ENCODE assay signal across 10 mouse cellular contexts in the genomic region with DNA sequence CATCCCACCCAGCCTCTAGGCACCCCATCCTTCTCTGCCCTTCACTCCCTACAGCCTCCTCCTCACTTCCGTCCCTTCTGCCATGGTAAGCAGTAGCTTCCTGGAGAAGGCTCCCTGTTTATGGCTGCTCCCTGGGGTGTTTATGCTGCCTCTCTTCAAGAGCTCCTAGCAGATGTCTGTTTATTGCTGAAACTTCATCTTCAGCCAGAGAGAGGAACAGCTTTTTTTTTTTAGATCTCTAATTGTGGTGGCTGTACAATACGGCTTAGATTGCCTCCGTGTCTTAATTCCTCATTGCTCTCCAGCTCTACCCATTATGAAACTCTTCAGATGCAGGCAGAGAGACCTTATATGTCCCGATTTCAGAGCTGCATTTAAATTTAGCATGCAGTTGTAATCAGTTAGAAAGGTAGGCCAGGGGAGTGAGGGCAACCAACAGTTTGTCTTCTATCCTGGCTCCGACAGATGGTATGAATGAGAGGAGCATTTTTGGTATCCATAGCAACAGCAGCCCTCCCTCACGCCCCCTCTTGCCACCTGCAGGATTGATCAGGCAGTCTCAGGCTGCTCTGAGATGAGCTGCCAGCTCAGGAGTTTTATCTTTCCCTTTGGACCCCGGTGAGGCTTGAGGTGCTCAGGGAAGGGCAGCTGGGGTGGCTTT. TPM values are rescaled to one million over a fixed set of nuclear protein-coding genes. Genes with fewer than 3 reads are reported as not detected.
DNase-seq lines count a peak whose midpoint lies in the region; ATAC-seq lines count a peak whose summit lies in the region.
"Had no signal": no experiment of that assay in that cellular context is flagged by ENCODE, and none has a peak within 500 bp of the region (broad histone marks: within the 10 kb centered on the region; RNA-seq: fewer than 3 reads in every experiment).

No protein-coding gene starts in this region.

- H3K9ac ChIP-seq in heart, embryonic 14.5 days (ENCODE audit: low read length), result peak overlapping the region; percentile 65
- no peak overlapping the region; the same call in 1 of the 2 replicates for H3K9ac ChIP-seq in forebrain, embryonic 13.5 days
- no peak overlapping the region for H3K9ac ChIP-seq in midbrain, embryonic 14.5 days (replicated peaks; ENCODE audit: low read length)
- H3K9ac ChIP-seq: embryonic facial prominence, embryonic 12.5 days had no signal

- 34% methylated on average over 7 of the region's 7 CpGs for WGBS in heart, embryonic 14.5 days
- WGBS in forebrain, embryonic 13.5 days, result 25% methylated on average over 7 of the region's 7 CpGs
- WGBS in midbrain, embryonic 14.5 days, result 32% methylated on average over 7 of the region's 7 CpGs

- H3K27me3 ChIP-seq in heart, embryonic 14.5 days (ENCODE audit: control insufficient read depth, insufficient read depth, low read length), result no peaks in the 10 kb centered on the region
- peaks cover 1% of the 10 kb centered on the region; the same call in 1 of the 2 replicates for H3K27me3 ChIP-seq in forebrain, embryonic 13.5 days
- H3K27me3 ChIP-seq in midbrain, embryonic 14.5 days (ENCODE audit: control insufficient read depth, insufficient read depth, low read length), result no peaks in the 10 kb centered on the region

- no peak for ATAC-seq in heart, embryonic 14.5 days (ENCODE audit: insufficient number of reproducible peaks, insufficient read depth, low FRiP score, low read depth)
- ATAC-seq in forebrain, embryonic 13.5 days, result peak; percentile 86
- ATAC-seq in midbrain, embryonic 14.5 days (ENCODE audit: low FRiP score, low TSS enrichment), result no peak; the same call in 1 of the 2 replicates

- H3K36me3 ChIP-seq in heart, embryonic 14.5 days (ENCODE audit: control insufficient read depth, insufficient read depth, low read length), result peaks cover 92% of the 10 kb centered on the region
- no peaks in the 10 kb centered on the region for H3K36me3 ChIP-seq in forebrain, embryonic 13.5 days (ENCODE audit: poor library complexity, severe bottlenecking)
- H3K36me3 ChIP-seq in midbrain, embryonic 14.5 days (ENCODE audit: control insufficient read depth, insufficient read depth, low read length), result no peaks in the 10 kb centered on the region
- H3K36me3 ChIP-seq: embryonic facial prominence, embryonic 12.5 days had no signal

- peak overlapping the region; percentile 9 to 72 for H3K27ac ChIP-seq in heart, embryonic 14.5 days (replicated peaks in 1 of 2; ENCODE audit: control insufficient read depth in 1 of 2, insufficient read depth in 1 of 2, low read depth in 2 of 2, low read length in 2 of 2)
- H3K27ac ChIP-seq in forebrain, embryonic 13.5 days, result peak overlapping the region; percentile 68
- no peak overlapping the region; the same call in 1 of the 2 replicates for H3K27ac ChIP-seq in midbrain, embryonic 14.5 days (replicated peaks; ENCODE audit: low read depth, low read length)
- H3K27ac ChIP-seq: embryonic facial prominence, embryonic 12.5 days had no signal

- no peak overlapping the region for H3K4me3 ChIP-seq in heart, embryonic 14.5 days (ENCODE audit: control insufficient read depth in 1 of 2, insufficient read depth in 1 of 2, low read depth in 1 of 2, low read length in 2 of 2)
- no peak overlapping the region for H3K4me3 ChIP-seq in forebrain, embryonic 13.5 days
- H3K4me3 ChIP-seq in midbrain, embryonic 14.5 days (replicated peaks; ENCODE audit: low read depth, low read length), result no peak overlapping the region
- H3K4me3 ChIP-seq: embryonic facial prominence, embryonic 12.5 days had no signal

- peaks cover 44 to 82% of the 10 kb centered on the region in 2 experiments for H3K4me1 ChIP-seq in heart, embryonic 14.5 days (ENCODE audit: control insufficient read depth in 2 of 2, insufficient read depth in 2 of 2, low read length in 2 of 2)
- H3K4me1 ChIP-seq in forebrain, embryonic 13.5 days, result peaks cover 26% of the 10 kb centered on the region
- H3K4me1 ChIP-seq in midbrain, embryonic 14.5 days (ENCODE audit: control insufficient read depth, insufficient read depth, low read length), result peaks cover 12% of the 10 kb centered on the region

- H3K9me3 ChIP-seq in heart, embryonic 14.5 days (ENCODE audit: control insufficient read depth, low read length), result no peaks in the 10 kb centered on the region
- no peaks in the 10 kb centered on the region for H3K9me3 ChIP-seq in forebrain, embryonic 13.5 days (replicated peaks)
- H3K9me3 ChIP-seq in midbrain, embryonic 14.5 days (ENCODE audit: control insufficient read depth, low read length), result no peaks in the 10 kb centered on the region
- H3K9me3 ChIP-seq: embryonic facial prominence, embryonic 12.5 days had no signal

- DNase-seq in heart, adult 9 months (ENCODE audit: low spot score in 2 of 2), result no peak
- DNase-seq in layer of hippocampus, adult 9-11 months, result peak; percentile 90
- peak; percentile 75 for DNase-seq in midbrain, embryonic 14.5 days
- DNase-seq in thymus, postnatal 14 days, result peak; percentile 67
- no peak for DNase-seq in adipocyte (ENCODE audit: low spot score)
- no peak for DNase-seq in gastrocnemius, adult 18-20 months (ENCODE audit: low spot score)

- peak overlapping the region; percentile 30 for H3K4me2 ChIP-seq in heart, embryonic 14.5 days (ENCODE audit: low read length)
- H3K4me2 ChIP-seq in forebrain, embryonic 13.5 days, result peak overlapping the region; percentile 5; the same call in 1 of the 2 replicates
- H3K4me2 ChIP-seq in midbrain, embryonic 14.5 days (ENCODE audit: low read length), result no peak overlapping the region
- H3K4me2 ChIP-seq: embryonic facial prominence, embryonic 12.5 days had no signal

RNA-seq across cellular contexts. Expression of gene Mical2, which starts 7.8 kb away (rescaled TPM):
- 140 and 146 TPM in 2 replicates for polyA plus RNA-seq in heart, embryonic 14.5 days (2014; fragmentation: Nextera tagmentation; extraction: Ambion mirVana)
- polyA plus RNA-seq in forebrain, embryonic 13.5 days (2015; fragmentation: Nextera tagmentation; extraction: Ambion mirVana), result 1.1 and 2.9 TPM in 2 replicates
- 1.6 and 2.1 TPM in 2 replicates for polyA plus RNA-seq in midbrain, embryonic 14.5 days (2014; fragmentation: Nextera tagmentation; extraction: Ambion mirVana)
- 100 to 1,000 TPM; 166 to 180 TPM for total RNA-seq in gastrocnemius, adult 18-20 months (2021)
- total RNA-seq: CH12.LX had no signal

Comparison
In these comparisons a context has a peak if more than half of its experiments do, and no peak if none do; other contexts are left out.
1. DNase-seq: peak in layer of hippocampus, adult 9-11 months (single experiment), midbrain, embryonic 14.5 days (single experiment) and thymus, postnatal 14 days (single experiment); none in heart, adult 9 months (0 of 2), adipocyte (single experiment) and gastrocnemius, adult 18-20 months (single experiment).
2. RNA of gene Mical2, which starts 7.8 kb away (polyA plus RNA-seq): 140 to 146 TPM in heart, embryonic 14.5 days; 1.6 to 2.1 TPM in midbrain, embryonic 14.5 days and 1.1 to 2.9 TPM in forebrain, embryonic 13.5 days; every median in the first group is over 10 times any median in the second.